In genomic region chr10:117203558-117203981, GRCm38 (mm10) we compare ENCODE assay signal across 15 mouse cellular contexts. TPM values are rescaled to one million over a fixed set of nuclear protein-coding genes. Genes with fewer than 3 reads are reported as not detected.
A peak's percentile ranks its signal among the peaks of the same experiment; 100 is the strongest.
DNase-seq lines count a peak whose midpoint lies in the region; ATAC-seq and TF ChIP-seq lines count a peak whose summit lies in the region.
"Had no signal": no experiment of that assay in that cellular context is flagged by ENCODE, and none has a peak within 500 bp of the region (broad histone marks: within the 10 kb centered on the region; RNA-seq: fewer than 3 reads in every experiment).

No protein-coding gene starts in this region.

- peak; percentile 39 for DNase-seq in lung, postnatal 10 days
- no peak for DNase-seq in lung, postnatal 25 days (ENCODE audit: low spot score)
- DNase-seq in fibroblast of lung, adult 2 months (ENCODE audit: low read depth), result peak; percentile 69
- no peak for DNase-seq in stomach, postnatal 0 days (ENCODE audit: low spot score)
- DNase-seq in kidney, postnatal 10 days, result no peak
- DNase-seq: gastrocnemius, postnatal 14 days; layer of hippocampus, adult 9-11 months; liver; right cerebral cortex, postnatal 4 days had no signal

- H3K4me2 ChIP-seq in heart, embryonic 14.5 days (ENCODE audit: low read length), result 0 out of 2 replicates have a peak overlapping the region, but pooled peaks have one; percentile 18
- no peak overlapping the region for H3K4me2 ChIP-seq in heart, embryonic 11.5 days
- H3K4me2 ChIP-seq in stomach, postnatal 0 days (replicated peaks; ENCODE audit: low read depth), result no peak overlapping the region
- H3K4me2 ChIP-seq: midbrain, embryonic 13.5 days; neural tube, embryonic 15.5 days had no signal

- ATAC-seq in heart, embryonic 14.5 days (ENCODE audit: insufficient number of reproducible peaks, insufficient read depth, low FRiP score, low read depth), result no peak
- no peak for ATAC-seq in heart, embryonic 11.5 days (replicated peaks; ENCODE audit: insufficient number of reproducible peaks, low FRiP score, low TSS enrichment)
- peak; percentile 39; the same call in 1 of the 2 replicates for ATAC-seq in stomach, postnatal 0 days (ENCODE audit: low FRiP score, low TSS enrichment)
- ATAC-seq in cerebellum, adult (ENCODE audit: insufficient number of reproducible peaks, low FRiP score, low TSS enrichment), result no peak
- ATAC-seq: inflammation-experienced regulatory T-cells, adult 6 months; midbrain, embryonic 13.5 days had no signal

- no peak overlapping the region for H3K27ac ChIP-seq in heart, embryonic 14.5 days (replicated peaks in 1 of 2; ENCODE audit: control insufficient read depth in 1 of 2, insufficient read depth in 1 of 2, low read depth in 2 of 2, low read length in 2 of 2)
- H3K27ac ChIP-seq in heart, embryonic 11.5 days (ENCODE audit: low read depth, low read length), result no peak overlapping the region
- no peak overlapping the region for H3K27ac ChIP-seq in stomach, postnatal 0 days (replicated peaks)
- H3K27ac ChIP-seq: midbrain, embryonic 13.5 days; neural tube, embryonic 15.5 days had no signal

- peak; percentile 59 for TF ChIP-seq CTCF in stomach, postnatal 0 days (IDR thresholded peaks at IDR 0.05; ENCODE audit: low read depth)

- H3K4me3 ChIP-seq in heart, embryonic 14.5 days (ENCODE audit: control insufficient read depth in 1 of 2, insufficient read depth in 1 of 2, low read depth in 1 of 2, low read length in 2 of 2), result no peak overlapping the region
- H3K4me3 ChIP-seq in heart, embryonic 11.5 days (ENCODE audit: low read depth, low read length), result no peak overlapping the region
- no peak overlapping the region for H3K4me3 ChIP-seq in stomach, postnatal 0 days (ENCODE audit: low read depth, low read length)
- H3K4me3 ChIP-seq: midbrain, embryonic 13.5 days; neural tube, embryonic 15.5 days had no signal

- no peaks in the 10 kb centered on the region for H3K27me3 ChIP-seq in heart, embryonic 14.5 days (ENCODE audit: control insufficient read depth, insufficient read depth, low read length)
- no peaks in the 10 kb centered on the region for H3K27me3 ChIP-seq in heart, embryonic 11.5 days (ENCODE audit: control insufficient read depth, insufficient read depth, low read length)
- no peaks in the 10 kb centered on the region for H3K27me3 ChIP-seq in stomach, postnatal 0 days (ENCODE audit: control insufficient read depth, insufficient read depth, low read length)
- H3K27me3 ChIP-seq: midbrain, embryonic 13.5 days; neural tube, embryonic 15.5 days had no signal

- no peak for TF ChIP-seq EP300 in stomach, postnatal 0 days (optimal IDR thresholded peaks at IDR 0.05)

- no peaks in the 10 kb centered on the region for H3K9me3 ChIP-seq in heart, embryonic 14.5 days (ENCODE audit: control insufficient read depth, low read length)
- H3K9me3 ChIP-seq in heart, embryonic 11.5 days (replicated peaks; ENCODE audit: control insufficient read depth, low read length), result 0 out of 2 replicates have a peak, but pooled peaks cover 2% of the 10 kb centered on the region
- H3K9me3 ChIP-seq in stomach, postnatal 0 days (ENCODE audit: control insufficient read depth, low read length), result no peaks in the 10 kb centered on the region
- H3K9me3 ChIP-seq: midbrain, embryonic 13.5 days; neural tube, embryonic 15.5 days had no signal

- 57% methylated on average over 2 of the region's 2 CpGs for WGBS in heart, embryonic 14.5 days
- WGBS in heart, embryonic 11.5 days (ENCODE audit: insufficient replicate concordance), result 61% methylated on average over 2 of the region's 2 CpGs
- 67% methylated on average over 2 of the region's 2 CpGs for WGBS in stomach, postnatal 0 days

- H3K36me3 ChIP-seq in heart, embryonic 14.5 days (ENCODE audit: control insufficient read depth, insufficient read depth, low read length), result no peaks in the 10 kb centered on the region
- no peaks in the 10 kb centered on the region for H3K36me3 ChIP-seq in heart, embryonic 11.5 days (ENCODE audit: control insufficient read depth, insufficient read depth, low read length)
- H3K36me3 ChIP-seq in stomach, postnatal 0 days (ENCODE audit: control insufficient read depth, insufficient read depth, low read length), result no peaks in the 10 kb centered on the region
- H3K36me3 ChIP-seq: midbrain, embryonic 13.5 days; neural tube, embryonic 15.5 days had no signal

- H3K9ac ChIP-seq in heart, embryonic 14.5 days (ENCODE audit: low read length), result peak overlapping the region; percentile 7; the same call in 1 of the 2 replicates
- no peak overlapping the region for H3K9ac ChIP-seq in heart, embryonic 11.5 days (ENCODE audit: low read depth, low read length)
- H3K9ac ChIP-seq in stomach, postnatal 0 days (ENCODE audit: low read length), result no peak overlapping the region
- H3K9ac ChIP-seq: midbrain, embryonic 13.5 days; neural tube, embryonic 15.5 days had no signal

- peaks cover 3 to 10% of the 10 kb centered on the region in 2 experiments; a peak in 3 of 4 replicates for H3K4me1 ChIP-seq in heart, embryonic 14.5 days (ENCODE audit: control insufficient read depth in 2 of 2, insufficient read depth in 2 of 2, low read length in 2 of 2)
- H3K4me1 ChIP-seq in heart, embryonic 11.5 days (ENCODE audit: control insufficient read depth, insufficient read depth, low read length), result 0 out of 2 replicates have a peak, but pooled peaks cover 9% of the 10 kb centered on the region
- H3K4me1 ChIP-seq in stomach, postnatal 0 days (replicated peaks; ENCODE audit: control insufficient read depth, insufficient read depth), result no peaks in the 10 kb centered on the region
- H3K4me1 ChIP-seq: neural tube, embryonic 15.5 days had no signal

RNA-seq across cellular contexts. Expression of gene Yeats4, which starts 20.7 kb away (rescaled TPM):
- polyA plus RNA-seq in heart, embryonic 14.5 days (2014; fragmentation: Nextera tagmentation; extraction: Ambion mirVana), result 48.0 and 52.1 TPM in 2 replicates
- 66.4 and 75.9 TPM in 2 replicates for polyA plus RNA-seq in heart, embryonic 11.5 days (2014; fragmentation: Nextera tagmentation; extraction: Ambion mirVana)
- 36.9 and 38.2 TPM in 2 replicates for polyA plus RNA-seq in stomach, postnatal 0 days (2015; fragmentation: Nextera tagmentation; extraction: Ambion mirVana)

RNA-seq across cellular contexts. Expression of gene 9530003J23Rik, which starts 34.9 kb away (rescaled TPM):
- polyA plus RNA-seq in heart, embryonic 14.5 days (2014; fragmentation: Nextera tagmentation; extraction: Ambion mirVana), result not detected in 2 replicates
- not detected in 2 replicates for polyA plus RNA-seq in heart, embryonic 11.5 days (2014; fragmentation: Nextera tagmentation; extraction: Ambion mirVana)
- polyA plus RNA-seq in stomach, postnatal 0 days (2015; fragmentation: Nextera tagmentation; extraction: Ambion mirVana), result not detected in 2 replicates
- polyA plus RNA-seq: inflammation-experienced regulatory T-cells, adult 6 months; midbrain, embryonic 13.5 days; neural tube, embryonic 15.5 days had no signal

RNA-seq across cellular contexts. Expression of gene Frs2, which starts 55.2 kb away (rescaled TPM):
- polyA plus RNA-seq in heart, embryonic 14.5 days (2014; fragmentation: Nextera tagmentation; extraction: Ambion mirVana), result 25.4 and 26.1 TPM in 2 replicates
- polyA plus RNA-seq in heart, embryonic 11.5 days (2014; fragmentation: Nextera tagmentation; extraction: Ambion mirVana), result 27.1 and 30.4 TPM in 2 replicates
- 11.6 and 11.9 TPM in 2 replicates for polyA plus RNA-seq in stomach, postnatal 0 days (2015; fragmentation: Nextera tagmentation; extraction: Ambion mirVana)

Comparison
In these comparisons a context has a peak if more than half of its experiments do, and no peak if none do; other contexts are left out.
1. DNase-seq: peak in lung, postnatal 10 days (single experiment) and fibroblast of lung, adult 2 months (single experiment); none in lung, postnatal 25 days (single experiment), stomach, postnatal 0 days (single experiment) and kidney, postnatal 10 days (single experiment).